Mouse (Mus musculus): ENCODE data around the gene Fig4. TPM values are rescaled to one million over a fixed set of nuclear protein-coding genes. Genes with fewer than 3 reads are reported as not detected.

The Fig4 gene
- polyA plus RNA-seq, 1 experiment from 2014 or later = 14.9 TPM

DNA sequence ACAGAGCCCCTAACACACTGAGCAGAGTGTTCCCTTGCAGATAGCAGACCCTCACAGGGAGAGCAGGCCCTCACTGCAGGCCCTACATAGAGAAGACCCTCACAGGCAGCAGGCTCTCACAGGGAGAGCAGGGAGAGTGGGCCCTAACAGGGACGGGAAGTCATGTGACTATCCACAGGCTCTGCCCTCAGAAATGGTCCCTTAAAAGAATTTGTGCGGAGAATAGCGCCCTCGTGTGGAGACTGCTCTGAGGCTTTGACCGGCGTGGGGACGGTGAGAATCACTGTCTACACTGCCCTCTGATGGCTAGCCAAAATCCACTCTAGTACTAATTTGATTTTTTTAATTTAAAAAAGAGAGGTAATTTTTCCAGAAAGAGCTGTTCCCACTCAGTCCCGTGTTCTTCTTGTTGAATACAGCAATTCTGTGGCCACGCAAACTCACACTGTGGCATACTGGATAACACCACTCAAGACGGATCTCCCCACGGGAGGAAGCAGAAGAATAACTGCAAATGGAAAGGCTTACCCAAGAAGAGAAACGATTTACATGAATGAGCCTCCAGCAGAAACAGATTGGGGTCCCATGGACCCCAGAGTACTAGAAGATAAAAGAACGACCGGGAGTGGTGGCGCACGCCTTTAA lies 14.2 kb downstream of the Fig4 start:
- no peaks in the 10 kb centered on the region for H3K27me3 ChIP-seq (ENCODE audit: insufficient read depth, low read length)
- WGBS = 35% methylated on average over 16 of the region's 16 CpGs
- no peak overlapping the region for H3K4me2 ChIP-seq (ENCODE audit: low read length)
- DNase-seq (ENCODE audit: low spot score) = peak; percentile 96
- ATAC-seq (replicated peaks; ENCODE audit: low FRiP score, low read depth) = peak; percentile 88
- TF ChIP-seq CTCF (IDR thresholded peaks at IDR 0.05; ENCODE audit: low read depth) = peak; percentile 99
- 0 out of 2 replicates have a peak, but pooled peaks cover 2% of the 10 kb centered on the region for H3K36me3 ChIP-seq (ENCODE audit: insufficient read depth, low read length)
- H3K27ac ChIP-seq = no peak overlapping the region
- no peak overlapping the region for H3K9ac ChIP-seq (ENCODE audit: low read depth, low read length)
- H3K4me1 ChIP-seq (replicated peaks; ENCODE audit: insufficient read depth, low read length) = peaks cover 8% of the 10 kb centered on the region; the same call in 1 of the 2 replicates
- H3K9me3 ChIP-seq (replicated peaks; ENCODE audit: low read length) = no peaks in the 10 kb centered on the region
- no peak overlapping the region for H3K4me3 ChIP-seq (replicated peaks; ENCODE audit: low read depth, low read length)

DNA sequence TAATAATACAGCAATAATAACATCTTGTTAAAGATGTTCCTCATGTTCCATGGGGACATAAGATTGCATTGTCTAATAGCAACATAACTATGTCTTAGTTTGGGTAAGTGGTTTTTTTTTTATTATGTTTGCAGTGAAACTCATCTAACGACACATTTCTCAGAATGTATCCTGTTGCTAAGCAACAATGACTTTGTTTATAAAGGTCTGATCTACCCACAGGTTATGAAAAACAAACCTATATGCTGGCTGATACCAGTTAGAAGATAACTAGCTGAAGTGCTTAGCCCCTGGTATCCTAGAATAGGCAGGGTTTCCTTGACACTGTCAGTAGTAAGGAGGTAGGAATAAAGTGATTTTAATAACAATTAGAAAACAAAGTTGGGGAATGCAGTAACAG lies 15.0 kb downstream of the Fig4 start:
- whole genome bisulfite sequencing = 76% methylated on average over 1 of the region's 1 CpGs
- Histone ChIP-seq H3K4me3 (replicated peaks; ENCODE audit: low read depth, low read length) (no peak overlapping the region), H3K9ac (ENCODE audit: low read depth, low read length) (no peak overlapping the region), H3K27me3 (ENCODE audit: insufficient read depth, low read length) (no peaks in the 10 kb centered on the region), H3K9me3 (replicated peaks; ENCODE audit: low read length) (no peaks in the 10 kb centered on the region), H3K36me3 (ENCODE audit: insufficient read depth, low read length) (0 out of 2 replicates have a peak, but pooled peaks cover 6% of the 10 kb centered on the region), H3K27ac (no peak overlapping the region), H3K4me1 (replicated peaks; ENCODE audit: insufficient read depth, low read length) (0 out of 2 replicates have a peak, but pooled peaks cover 3% of the 10 kb centered on the region), H3K4me2 (ENCODE audit: low read length) (no peak overlapping the region)
- DNase-seq (ENCODE audit: low spot score) (no peak), ATAC-seq (replicated peaks; ENCODE audit: low FRiP score, low read depth) (no peak)
- TF ChIP-seq CTCF (IDR thresholded peaks at IDR 0.05; ENCODE audit: low read depth) = no peak

DNA sequence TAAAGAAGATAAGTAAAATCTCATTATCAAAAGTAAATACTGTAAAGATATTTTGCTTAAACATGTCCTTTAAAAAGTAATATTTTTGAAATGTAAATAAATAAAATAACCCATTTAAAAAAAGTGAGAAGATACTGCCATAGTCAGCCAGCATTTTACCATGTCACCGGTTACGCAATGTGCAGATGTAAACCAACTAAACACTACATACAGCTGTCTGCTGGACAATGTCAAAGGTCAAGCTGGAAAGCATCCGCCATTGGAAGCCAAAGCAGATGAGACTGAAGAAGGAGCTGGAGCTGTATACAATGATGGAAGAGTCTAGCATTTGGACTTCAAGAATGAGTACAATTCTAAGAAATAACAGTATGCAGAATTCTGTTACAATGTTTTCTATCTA lies 15.4 kb downstream of the Fig4 start:
- no peak overlapping the region for H3K9ac ChIP-seq (ENCODE audit: low read depth, low read length)
- DNase-seq (ENCODE audit: low spot score) = no peak
- 92% methylated on average over 3 of the region's 3 CpGs for WGBS
- H3K27ac ChIP-seq = no peak overlapping the region
- TF ChIP-seq CTCF (IDR thresholded peaks at IDR 0.05; ENCODE audit: low read depth) = no peak
- no peak overlapping the region for H3K4me3 ChIP-seq (replicated peaks; ENCODE audit: low read depth, low read length)
- 0 out of 2 replicates have a peak, but pooled peaks cover under 1% of the 10 kb centered on the region for H3K4me1 ChIP-seq (replicated peaks; ENCODE audit: insufficient read depth, low read length)
- no peaks in the 10 kb centered on the region for H3K27me3 ChIP-seq (ENCODE audit: insufficient read depth, low read length)
- H3K4me2 ChIP-seq (ENCODE audit: low read length) = no peak overlapping the region
- ATAC-seq (replicated peaks; ENCODE audit: low FRiP score, low read depth) = no peak
- no peaks in the 10 kb centered on the region for H3K9me3 ChIP-seq (replicated peaks; ENCODE audit: low read length)
- 0 out of 2 replicates have a peak, but pooled peaks cover 6% of the 10 kb centered on the region for H3K36me3 ChIP-seq (ENCODE audit: insufficient read depth, low read length)

DNA sequence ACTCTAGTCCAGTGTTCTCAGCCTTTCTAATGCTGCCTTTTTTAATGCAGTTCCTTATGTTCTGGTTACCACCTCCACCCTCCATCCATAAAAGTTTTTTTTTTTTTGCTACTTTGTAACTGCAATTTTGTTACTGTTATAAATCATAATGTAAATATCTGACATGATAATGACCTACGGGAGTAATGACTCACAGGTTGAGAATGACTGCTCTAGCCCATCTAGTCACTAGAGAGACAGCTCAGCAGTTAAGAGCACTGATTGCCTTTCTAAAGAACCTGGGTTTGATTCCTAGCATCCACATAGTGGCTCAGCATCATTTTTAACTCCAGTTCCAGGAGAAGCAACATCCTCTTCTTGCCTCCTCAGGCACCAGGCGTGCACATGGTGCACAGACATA lies 21.0 kb downstream of the Fig4 start:
- H3K36me3 ChIP-seq (ENCODE audit: insufficient read depth, low read length) = 0 out of 2 replicates have a peak, but pooled peaks cover 6% of the 10 kb centered on the region
- WGBS = 67% methylated on average over 2 of the region's 2 CpGs
- ATAC-seq (replicated peaks; ENCODE audit: low FRiP score, low read depth) = no peak

DNA sequence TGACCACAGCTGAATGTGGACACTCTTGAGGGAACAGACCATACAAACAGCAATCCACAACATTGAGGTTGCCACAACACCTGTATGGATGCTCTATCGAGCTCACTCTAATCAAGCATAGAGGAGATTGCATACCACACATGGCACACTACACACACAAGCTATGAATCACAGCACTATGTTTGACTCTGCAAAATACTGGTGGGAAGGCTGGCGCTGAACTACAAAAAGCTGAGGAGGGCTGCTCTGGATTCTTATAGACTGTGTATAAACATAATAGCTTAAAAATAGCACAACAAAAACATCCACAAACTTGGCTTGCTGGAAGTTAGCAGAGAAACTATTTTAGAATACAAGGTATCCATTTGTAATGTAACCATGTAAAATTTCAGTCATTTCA lies 22.3 kb downstream of the Fig4 start:
- no peak overlapping the region for H3K4me2 ChIP-seq (ENCODE audit: low read length)
- no peaks in the 10 kb centered on the region for H3K27me3 ChIP-seq (ENCODE audit: insufficient read depth, low read length)
- no peaks in the 10 kb centered on the region for H3K9me3 ChIP-seq (replicated peaks; ENCODE audit: low read length)
- H3K4me3 ChIP-seq (replicated peaks; ENCODE audit: low read depth, low read length) = no peak overlapping the region
- no peaks in the 10 kb centered on the region for H3K4me1 ChIP-seq (replicated peaks; ENCODE audit: insufficient read depth, low read length)
- TF ChIP-seq CTCF (IDR thresholded peaks at IDR 0.05; ENCODE audit: low read depth) = no peak
- WGBS = 83% methylated on average over 2 of the region's 2 CpGs
- no peak overlapping the region for H3K9ac ChIP-seq (ENCODE audit: low read depth, low read length)
- DNase-seq (ENCODE audit: low spot score) = no peak
- ATAC-seq (replicated peaks; ENCODE audit: low FRiP score, low read depth) = no peak
- H3K27ac ChIP-seq = no peak overlapping the region
- 0 out of 2 replicates have a peak, but pooled peaks cover 11% of the 10 kb centered on the region for H3K36me3 ChIP-seq (ENCODE audit: insufficient read depth, low read length)

More for the DNA sequence above, 21.0 kb downstream of the Fig4 start:
- no peak overlapping the region for H3K4me3 ChIP-seq (replicated peaks; ENCODE audit: low read depth, low read length)
- H3K4me2 ChIP-seq (ENCODE audit: low read length) = no peak overlapping the region
- no peaks in the 10 kb centered on the region for H3K4me1 ChIP-seq (replicated peaks; ENCODE audit: insufficient read depth, low read length)
- H3K9me3 ChIP-seq (replicated peaks; ENCODE audit: low read length) = no peaks in the 10 kb centered on the region
- no peaks in the 10 kb centered on the region for H3K27me3 ChIP-seq (ENCODE audit: insufficient read depth, low read length)
- no peak for DNase-seq (ENCODE audit: low spot score)
- no peak overlapping the region for H3K27ac ChIP-seq
- no peak for TF ChIP-seq CTCF (IDR thresholded peaks at IDR 0.05; ENCODE audit: low read depth)
- no peak overlapping the region for H3K9ac ChIP-seq (ENCODE audit: low read depth, low read length)

DNA sequence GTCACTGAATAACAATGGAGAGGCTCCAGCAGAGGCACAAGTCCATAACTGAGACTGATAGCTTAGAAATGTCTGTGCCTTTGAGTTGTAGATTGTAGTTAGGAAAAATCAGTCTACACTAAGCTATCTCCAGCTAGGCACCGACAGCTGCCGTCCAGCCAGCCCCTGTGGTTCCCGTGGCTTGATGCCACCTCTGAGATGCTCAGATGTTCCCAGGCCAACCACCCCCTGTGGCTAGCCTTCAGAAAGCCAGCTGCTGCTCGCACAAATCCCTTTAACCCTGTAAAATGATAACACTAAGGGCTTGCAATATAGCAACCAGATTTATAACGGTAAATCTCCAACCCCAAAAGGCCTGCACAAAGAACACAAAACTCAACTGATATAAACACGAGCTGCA lies 22.9 kb downstream of the Fig4 start:
- H3K4me2 ChIP-seq (ENCODE audit: low read length) = no peak overlapping the region
- DNase-seq (ENCODE audit: low spot score) (no peak), ATAC-seq (replicated peaks; ENCODE audit: low FRiP score, low read depth) (no peak)
- no peak overlapping the region for H3K27ac ChIP-seq
- WGBS = 81% methylated on average over 6 of the region's 6 CpGs
- no peaks in the 10 kb centered on the region for H3K9me3 ChIP-seq (replicated peaks; ENCODE audit: low read length)
- no peaks in the 10 kb centered on the region for H3K27me3 ChIP-seq (ENCODE audit: insufficient read depth, low read length)
- H3K9ac ChIP-seq (ENCODE audit: low read depth, low read length) = no peak overlapping the region
- 0 out of 2 replicates have a peak, but pooled peaks cover 11% of the 10 kb centered on the region for H3K36me3 ChIP-seq (ENCODE audit: insufficient read depth, low read length)
- H3K4me1 ChIP-seq (replicated peaks; ENCODE audit: insufficient read depth, low read length) = no peaks in the 10 kb centered on the region
- TF ChIP-seq CTCF (IDR thresholded peaks at IDR 0.05; ENCODE audit: low read depth) = no peak
- no peak overlapping the region for H3K4me3 ChIP-seq (replicated peaks; ENCODE audit: low read depth, low read length)
